Mouse (Mus musculus) lung, postnatal 0 days (tissue): ENCODE data around the gene Oasl2.

Experiments used
- CTCF ChIP-seq: IDR thresholded peaks from 2 replicates; pipeline ENCODE4 v1.5.1; 2016; ENCODE audit warnings: antibody characterized with exemption, mild to moderate bottlenecking
- EP300 ChIP-seq: IDR thresholded peaks from 2 replicates; pipeline ENCODE4 v1.6.1; 2016; ENCODE audit warnings: antibody characterized with exemption, mild to moderate bottlenecking, control low read depth

DNA sequence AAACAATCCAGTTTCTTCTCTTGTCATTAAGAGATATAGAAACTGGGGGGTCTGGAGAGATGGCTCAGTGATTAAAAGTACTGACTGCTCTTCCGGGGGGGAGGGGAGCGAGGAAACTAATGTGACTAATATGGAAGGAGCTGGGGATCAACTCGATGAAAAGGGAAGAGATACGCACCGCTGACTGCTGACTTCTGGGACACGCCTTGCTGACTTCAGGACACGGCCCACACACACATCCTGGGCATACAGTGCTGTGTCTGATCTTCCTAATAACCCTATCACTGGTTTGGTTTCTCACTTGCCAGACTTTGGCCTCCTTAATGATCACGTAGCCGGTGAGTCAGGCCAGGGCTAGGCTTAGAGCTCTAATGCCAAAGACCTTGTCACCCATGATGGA lies 30.0 kb downstream of the Oasl2 start:
- TF ChIP-seq CTCF (no peak), EP300 (no peak)
